Mouse (Mus musculus): ENCODE data around the gene Abhd17a.

GRCm38 (mm10) chr10:80606737-80607350, 16.7 kb upstream of the Abhd17a start:
- no peak for TF ChIP-seq CTCF (IDR thresholded peaks at IDR 0.05; ENCODE audit: low read depth)
- TF ChIP-seq EP300 (IDR thresholded peaks at IDR 0.05; ENCODE audit: low read depth): no peak

All from liver, postnatal 0 days (tissue).